Mouse (Mus musculus) gastrocnemius, postnatal 4 days (tissue): ENCODE data around the gene Nat10. TPM values are rescaled to one million over a fixed set of nuclear protein-coding genes. Genes with fewer than 3 reads are reported as not detected.

Source experiments
- DNase-seq, 2 experiments: peaks; one replicate each; pipeline ENCODE4 v3.0.0; 2021 to 2022; ENCODE audit warnings: low spot score in 2 of 2, mixed read lengths in 2 of 2
- long read RNA-seq, 2 experiments: library from polyadenylated mRNA; stranded (forward); transcript quantifications; one replicate each; pipeline ENCODE4 v2.0.0; 2021
- total RNA-seq, 2 experiments: library from RNA; stranded (reverse); gene quantifications; 2 replicates each; pipeline ENCODE4 v1.2.3; 2021

Gene Nat10
- 10 to 100 TPM; 22.4 to 23.6 TPM for total RNA-seq
- long read RNA-seq, experiment 1, transcript Nat10-201 (29 exons, 3,879 nt): major isoform, 14 of 24 reads
- long read RNA-seq, experiment 1, partial matches to known transcripts: 5 of 24 reads
- long read RNA-seq, experiment 1, other reads (novel, unspliced or antisense): 5 of 24 reads
- long read RNA-seq, experiment 2, transcript Nat10-201 (29 exons, 3,879 nt): major isoform, 15 of 27 reads
- long read RNA-seq, experiment 2, partial matches to known transcripts: 10 of 27 reads
- long read RNA-seq, experiment 2, other reads (novel, unspliced or antisense): 2 of 27 reads

GRCm38 (mm10) chr2:103760906-103761716, at the start of gene Nat10:
Gene Nat10, minus strand, starts transcription at chr2:103761270.
- peak; percentile 92 to 98 for DNase-seq

- no peak for DNase-seq
Observed at GRCm38 (mm10) chr2:103810412-103810811, 49.3 kb upstream of the Nat10 start.

DNA sequence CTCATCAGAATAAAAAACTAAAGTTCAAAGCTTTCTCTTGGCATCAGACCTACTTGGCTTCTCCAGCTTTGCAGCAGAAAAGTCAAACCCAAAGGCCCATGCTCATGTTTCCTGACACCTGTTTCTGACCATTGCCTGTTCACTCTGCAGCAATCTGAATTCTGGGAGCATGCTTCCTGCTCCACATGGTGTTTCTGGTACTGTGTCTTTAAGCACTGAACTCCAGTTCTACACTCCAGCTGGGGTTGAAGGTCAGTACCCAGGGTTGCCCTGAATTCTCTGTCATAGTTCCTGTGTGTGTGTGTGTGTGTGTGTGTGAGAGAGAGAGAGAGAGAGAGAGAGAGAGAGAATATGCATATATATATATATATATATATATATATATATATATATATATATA, 47.4 kb upstream of the Nat10 start:
- no peak for DNase-seq

- DNase-seq: no peak
Observed at GRCm38 (mm10) chr2:103803770-103804530, 42.9 kb upstream of the Nat10 start.

DNA sequence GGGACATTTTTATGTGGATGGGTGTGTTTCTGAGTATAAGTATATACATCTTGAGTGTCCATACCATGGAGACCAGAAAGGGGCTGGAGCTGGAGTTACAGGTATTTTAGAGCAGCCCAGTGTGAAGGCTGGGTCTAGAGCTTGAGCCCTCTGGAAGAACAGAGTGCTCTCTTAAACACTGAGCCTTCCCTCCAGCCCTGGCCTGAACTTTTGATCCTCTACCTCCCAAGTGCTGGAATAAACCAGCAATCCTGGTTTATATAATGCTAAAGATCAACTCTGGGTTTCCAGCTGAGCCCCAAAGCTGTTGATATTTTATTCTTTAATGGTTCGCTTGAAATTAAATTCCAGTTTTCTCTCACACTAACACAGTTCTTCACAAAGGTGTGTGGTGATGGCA, 41.4 kb upstream of the Nat10 start:
- DNase-seq: no peak

DNA sequence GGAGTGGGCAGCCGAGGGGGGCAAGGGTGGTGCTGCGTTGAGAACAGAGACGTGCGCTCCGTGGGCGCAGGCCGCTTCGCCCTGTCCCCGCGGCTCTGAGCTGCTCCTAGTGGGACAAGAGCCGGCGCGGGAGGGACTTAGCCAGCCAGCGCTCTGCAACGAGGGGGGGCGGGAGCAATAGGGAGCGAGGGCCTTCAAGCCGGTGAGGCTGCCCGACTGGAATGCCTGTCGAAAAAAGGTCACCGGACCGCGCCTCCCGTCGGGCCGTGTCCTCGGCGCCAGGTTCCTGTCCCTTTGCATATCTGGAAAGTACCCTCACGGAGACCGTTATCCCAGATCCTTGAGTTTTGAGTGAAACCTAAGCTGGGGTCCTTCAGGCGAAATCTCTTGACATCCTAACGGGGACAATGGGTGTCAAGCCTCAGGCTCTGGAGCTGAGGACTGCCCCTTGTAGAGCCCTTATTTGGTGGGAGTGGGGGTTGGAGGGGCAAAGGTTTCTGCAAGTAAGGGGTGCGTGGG, 36.5 kb upstream of the Nat10 start, which contains the start of gene Caprin1:
Caprin1 (minus strand) TSS at position 159 of the 519 bp plus-strand sequence.
- peak; percentile 88 to 95 for DNase-seq

- peak; percentile 77 to 84 for DNase-seq
Observed at GRCm38 (mm10) chr2:103796861-103797466, 35.9 kb upstream of the Nat10 start.

DNA sequence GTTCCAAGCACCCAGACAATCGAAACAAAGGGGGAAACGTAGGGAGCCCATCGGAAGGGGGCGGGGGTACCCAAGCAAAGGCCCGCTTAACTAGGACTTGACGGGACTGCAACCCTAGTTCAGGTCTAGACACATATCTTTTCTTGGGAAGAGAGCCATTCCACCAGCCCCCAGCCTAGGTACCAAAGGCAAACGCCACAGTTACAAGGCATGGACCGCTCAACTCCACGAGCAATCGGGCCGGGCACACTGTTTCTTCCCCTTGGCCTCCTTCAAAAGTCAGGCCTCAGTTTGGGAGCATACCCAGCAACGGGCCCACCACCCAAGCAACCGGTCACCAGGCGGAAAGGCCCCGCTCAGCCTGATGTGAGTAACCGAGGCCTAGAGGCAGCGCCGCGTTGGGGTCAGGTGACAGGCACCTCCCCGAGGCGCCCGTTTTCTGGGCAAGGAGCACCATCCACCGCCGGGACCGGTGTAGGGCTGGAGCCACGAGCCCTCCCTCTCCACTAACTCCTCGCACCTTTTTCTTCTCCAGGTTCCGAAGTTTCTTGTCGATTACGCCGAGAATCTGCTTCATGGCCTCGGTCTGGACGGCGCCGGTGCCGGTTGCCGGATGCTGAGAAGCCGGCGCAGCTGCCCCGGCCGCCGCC, 35.3 kb upstream of the Nat10 start:
- DNase-seq: peak; percentile 32 to 63

DNA sequence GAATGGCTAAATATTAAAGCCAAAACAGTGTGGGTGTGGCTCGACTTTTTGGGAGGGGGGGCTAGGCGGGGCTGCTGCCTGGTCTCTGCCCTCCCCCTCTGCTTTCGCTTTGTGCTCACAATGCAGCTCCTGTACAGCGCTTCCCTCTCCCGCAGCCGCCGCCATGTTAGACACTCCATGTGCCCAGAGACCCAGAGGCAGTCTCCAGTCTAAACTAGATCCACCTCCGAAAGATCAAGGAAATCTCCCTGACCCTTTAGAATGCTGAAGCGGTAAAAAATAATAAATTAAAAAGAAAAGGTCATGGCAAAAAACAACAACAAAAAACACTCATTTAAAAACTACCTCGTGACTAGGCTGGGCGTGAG, 34.8 kb upstream of the Nat10 start:
- peak; percentile 62 to 72 for DNase-seq

DNA sequence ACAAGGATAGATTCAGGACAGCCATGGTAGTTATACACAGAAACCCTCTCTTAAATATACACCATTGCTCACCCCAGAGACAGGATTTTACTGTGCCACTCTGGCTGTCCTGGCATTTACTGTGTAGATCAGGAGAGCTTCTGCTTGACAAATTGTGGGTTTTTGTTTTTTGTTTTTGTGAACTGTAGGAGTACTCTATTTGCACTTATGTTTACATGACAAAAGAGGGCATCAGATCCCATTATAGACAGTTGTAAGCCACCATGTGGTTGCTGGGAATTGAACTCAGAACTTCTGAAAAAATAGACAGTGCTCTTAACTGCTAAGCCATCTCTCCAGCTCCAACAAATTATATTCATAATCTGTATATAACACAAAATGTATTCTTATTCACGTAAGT, 30.9 kb upstream of the Nat10 start:
- no peak for DNase-seq

GRCm38 (mm10) chr2:103785735-103786134, 24.7 kb upstream of the Nat10 start:
- DNase-seq: no peak

DNA sequence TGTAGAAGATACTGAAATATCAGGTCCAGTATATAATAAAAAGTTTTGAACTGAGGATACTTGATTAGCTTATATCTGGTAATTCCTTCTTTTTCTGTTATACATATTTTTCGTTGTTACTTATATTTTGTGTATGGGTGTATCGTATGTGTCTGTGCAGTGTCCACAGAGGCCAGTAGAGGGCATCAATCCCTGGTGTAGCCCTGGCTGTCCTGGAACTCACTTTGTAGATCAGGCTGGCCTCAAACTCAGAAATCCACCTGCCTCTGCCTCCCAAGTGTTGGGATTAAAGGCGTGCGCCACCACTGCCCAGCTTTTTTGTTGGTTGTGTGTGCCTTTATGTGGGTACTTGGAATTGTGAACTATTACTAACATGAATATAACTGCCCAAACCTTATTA, 23.6 kb upstream of the Nat10 start:
- DNase-seq: no peak

DNA sequence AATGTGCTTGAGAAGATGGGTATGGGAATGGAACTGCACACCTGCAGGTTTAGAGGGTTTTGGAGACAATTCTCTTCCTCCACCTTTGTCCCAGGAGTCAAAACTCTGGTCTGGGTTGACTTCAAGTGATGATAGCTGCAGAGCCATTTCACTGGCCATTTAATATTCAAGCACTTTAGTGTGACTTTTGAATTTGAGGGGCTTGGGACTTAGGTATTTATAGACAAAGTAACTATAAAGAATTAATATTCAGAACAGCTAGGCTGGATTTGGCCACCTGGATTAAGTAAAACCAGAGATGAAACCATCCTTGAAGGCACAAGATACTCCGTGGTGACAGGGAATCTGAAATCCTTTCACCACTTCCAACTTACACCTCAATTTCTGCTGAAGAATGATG, 1.4 kb upstream of the Nat10 start:
- DNase-seq: no peak

DNA sequence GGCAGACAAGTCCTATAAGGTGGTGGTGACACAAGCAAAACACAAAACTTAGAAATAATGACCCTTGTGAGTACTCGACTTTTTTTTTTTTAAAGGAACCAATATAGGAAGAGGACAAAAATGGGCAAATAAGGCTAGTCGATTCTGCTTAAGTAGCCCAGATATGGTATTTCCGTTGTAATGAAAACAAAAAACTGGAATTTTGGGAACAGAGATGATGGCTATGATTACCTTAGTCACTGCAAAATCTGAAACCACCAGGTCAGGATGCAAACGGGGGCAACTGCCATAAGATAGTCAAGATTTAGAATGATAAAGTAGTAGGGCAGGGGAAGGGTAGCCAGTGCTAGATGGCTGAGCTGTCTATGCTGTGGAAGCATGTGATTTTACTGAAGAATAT, 923 bp upstream of the Nat10 start:
- DNase-seq: no peak

DNA sequence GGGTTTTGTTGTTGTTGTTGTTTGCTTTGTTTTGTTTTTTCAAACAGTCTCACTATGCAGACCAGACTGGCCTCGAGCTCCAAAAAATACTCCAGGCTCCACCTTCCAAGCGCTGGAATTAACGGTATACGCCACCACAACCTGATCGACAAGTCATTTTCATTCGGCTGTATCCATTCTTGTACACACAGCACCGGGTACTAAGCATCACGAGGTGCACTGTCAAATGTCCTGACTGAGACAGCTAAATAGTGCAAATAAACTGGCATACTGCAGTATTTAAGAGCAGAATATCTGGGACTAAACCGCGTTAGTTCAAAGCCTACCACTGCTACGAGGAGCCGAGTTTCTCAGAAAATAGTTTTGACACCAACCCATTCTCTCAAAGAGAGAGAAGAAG, 649 bp downstream of the Nat10 start:
- no peak for DNase-seq

- no peak for DNase-seq
Observed at GRCm38 (mm10) chr2:103755458-103756085, 5.5 kb downstream of the Nat10 start.

DNA sequence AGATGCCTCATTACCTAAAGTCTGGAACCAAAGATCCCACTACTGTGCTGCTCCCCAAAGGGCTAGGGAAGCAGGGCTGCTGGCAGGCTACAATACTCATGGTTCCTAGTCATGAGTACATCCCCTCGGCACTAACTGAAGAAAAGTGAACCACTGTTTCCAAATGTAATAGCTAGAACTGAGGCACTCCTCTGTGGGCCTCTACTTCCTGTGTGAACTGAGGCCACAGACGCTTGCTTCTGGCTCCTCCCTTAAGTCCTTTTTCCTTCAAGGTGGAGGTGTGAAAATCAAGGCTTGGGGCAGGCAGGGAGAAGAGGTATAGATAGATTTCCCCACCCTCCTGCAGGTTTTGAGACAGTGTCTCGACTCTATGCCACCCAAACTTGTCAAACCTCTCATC, 6.5 kb downstream of the Nat10 start:
- DNase-seq: no peak

DNA sequence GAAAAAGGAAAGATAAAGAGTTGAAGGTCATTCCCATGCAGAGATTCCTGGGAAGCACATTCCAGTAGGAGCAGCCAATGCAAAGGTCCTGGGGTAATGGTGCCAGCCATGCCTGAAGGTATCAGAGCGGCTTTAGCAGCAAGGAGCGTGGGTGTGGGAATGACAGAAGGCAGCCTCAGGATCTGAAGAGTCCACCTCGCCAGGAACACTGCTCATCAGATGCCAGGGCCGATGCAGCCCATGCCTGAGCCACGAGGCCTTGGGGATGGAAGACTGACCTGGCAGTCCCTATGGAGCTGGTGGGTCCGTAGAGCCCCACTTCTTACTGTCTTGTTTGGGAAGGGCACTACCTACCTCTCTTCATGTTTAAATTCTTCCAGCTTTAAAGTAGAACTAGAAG, 9.3 kb downstream of the Nat10 start:
- DNase-seq: no peak

DNA sequence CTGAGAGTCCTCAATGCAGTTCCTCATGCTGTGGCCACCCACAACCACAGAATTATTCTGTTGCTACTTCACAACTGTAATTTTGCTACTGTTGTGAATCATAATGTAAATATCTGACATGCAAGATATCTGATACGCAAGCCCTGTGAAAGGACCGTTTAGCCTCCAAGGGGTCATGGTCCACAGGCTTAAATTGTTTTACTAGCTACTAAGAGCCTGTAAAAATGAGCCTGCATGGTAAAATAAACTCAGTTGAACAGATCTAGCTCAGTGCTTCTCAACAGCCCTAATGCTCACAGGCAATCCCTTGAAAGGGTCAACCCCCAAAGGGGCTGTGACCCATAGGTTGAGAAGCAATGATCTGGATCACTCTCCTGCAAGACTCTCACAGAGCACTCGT, 12.0 kb downstream of the Nat10 start:
- no peak for DNase-seq

DNA sequence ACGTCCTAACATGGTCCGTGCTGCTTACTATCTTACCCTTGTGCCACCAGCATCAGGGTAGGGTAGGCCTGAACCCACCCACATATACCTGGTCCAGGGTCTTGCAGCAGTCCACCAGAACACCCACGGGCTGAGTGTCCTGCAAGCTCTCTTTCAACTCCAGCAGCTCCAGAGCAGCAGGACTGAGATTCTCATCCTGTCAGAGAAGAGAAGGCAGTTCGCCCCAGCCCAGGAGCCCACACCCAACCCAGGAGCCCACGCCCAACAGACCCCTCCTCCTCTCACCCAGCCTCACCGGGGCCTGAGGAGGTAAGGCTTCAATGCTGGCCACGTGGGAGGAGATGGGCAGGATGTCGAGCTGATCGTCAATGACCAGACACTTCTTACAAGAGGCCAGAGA, 13.2 kb downstream of the Nat10 start:
- no peak for DNase-seq
